Mouse (Mus musculus): ENCODE measurements at regions not wholly inside any gene's neighbourhood (a gene's known extent, or its start where the extent isn't known, plus 50 kb on each side); places are given as distances from the start of the nearest gene placed in this dataset.

- no peak for TF ChIP-seq POLR2A (IDR thresholded peaks at IDR 0.05; ENCODE audit: borderline replicate concordance, extremely low read depth, insufficient read depth, insufficient read length, poor library complexity, severe bottlenecking)
- TF ChIP-seq CTCF (IDR thresholded peaks at IDR 0.05; ENCODE audit: borderline replicate concordance, extremely low read depth, insufficient read depth, insufficient read length): no peak
Observed at GRCm38 (mm10) chr14:105818841-105819240, 77.8 kb downstream of the Spry2 start.

All from brain, embryonic 14.5 days (tissue).